Mouse (Mus musculus) myocyte (in vitro differentiated cells): Measurements from ENCODE around the gene Efs.

Experiments used
- CEBPB ChIP-seq: IDR thresholded peaks from 2 replicates; pipeline ENCODE4 v1.6.1; 2011; ENCODE audit warnings: mild to moderate bottlenecking, moderate library complexity; ENCODE audit not compliant: poor library complexity, insufficient read depth, severe bottlenecking
- MAX ChIP-seq: IDR thresholded peaks from one replicate; pipeline ENCODE4 v1.6.1; 2011; ENCODE audit warnings: low read depth, mild to moderate bottlenecking, control low read depth
- MYOG ChIP-seq, 3 experiments: IDR thresholded peaks; one replicate each; pipeline ENCODE4 v1.6.1; 2011; ENCODE audit warnings: control low read depth in 2 of 3, low read depth in 2 of 3, mild to moderate bottlenecking in 2 of 3; ENCODE audit not compliant: insufficient read length in 2 of 3, control insufficient read depth in 1 of 3, insufficient read depth in 1 of 3
- POLR2A ChIP-seq: IDR thresholded peaks from one replicate; pipeline ENCODE4 v1.6.1; 2011; ENCODE audit warnings: low read depth, mild to moderate bottlenecking, control low read depth, moderate library complexity; ENCODE audit not compliant: insufficient read length
- USF1 ChIP-seq: IDR thresholded peaks from one replicate; pipeline ENCODE4 v1.6.1; 2011; ENCODE audit warnings: low read depth, mild to moderate bottlenecking, control low read depth, moderate library complexity

GRCm38 (mm10) chr14:54874165-54874564, 51.8 kb downstream of the Efs start:
- no peak for TF ChIP-seq MAX
- TF ChIP-seq POLR2A, result no peak
- no peak for TF ChIP-seq CEBPB
- TF ChIP-seq USF1, result no peak
- no peak for TF ChIP-seq MYOG (IDR thresholded peaks at IDR 0.05; ENCODE audit: control insufficient read depth in 1 of 3, insufficient read depth in 1 of 3, insufficient read length in 2 of 3, low read depth in 2 of 3)
